Mouse (Mus musculus) intestine, embryonic 14.5 days (tissue): ENCODE results near the gene Ppfia3. TPM values are rescaled to one million over a fixed set of nuclear protein-coding genes. Genes with fewer than 3 reads are reported as not detected.

Experiments
- ATAC-seq: fragments of 200-750 bp; cut with Nextera tagmentation; replicated peaks from 2 replicates; pipeline ENCODE4 v1.8.0; 2017; ENCODE audit warnings: low read depth, moderate number of reproducible peaks, moderate TSS enrichment, moderate library complexity; ENCODE audit not compliant: low FRiP score, low TSS enrichment
- DNase-seq: peaks from one replicate; pipeline ENCODE4 v3.0.0-alpha.2; 2018; ENCODE audit warnings: low spot score
- H3K27ac ChIP-seq: fragments of 300-500 bp; sonication (generic); 2 replicates; pipeline ENCODE4 v1.5.1; 2014; ENCODE audit warnings: low read depth, mild to moderate bottlenecking, control low read depth
- H3K27me3 ChIP-seq: fragments of 300-500 bp; sonication (generic); replicated peaks from 2 replicates; pipeline ENCODE4 v1.6.1; 2014; ENCODE audit warnings: low read length, control low read depth; ENCODE audit not compliant: control insufficient read depth, insufficient read depth
- H3K36me3 ChIP-seq: fragments of 300-500 bp; sonication (generic); 2 replicates; pipeline ENCODE4 v1.6.1; 2014; ENCODE audit warnings: low read length, control low read depth; ENCODE audit not compliant: control insufficient read depth, insufficient read depth
- H3K4me1 ChIP-seq: fragments of 300-500 bp; sonication (generic); replicated peaks from 2 replicates; pipeline ENCODE4 v1.6.1; 2014; ENCODE audit warnings: low read length, control low read depth, mixed read lengths; ENCODE audit not compliant: control insufficient read depth, insufficient read depth
- H3K4me2 ChIP-seq: fragments of 300-500 bp; sonication (generic); 2 replicates; pipeline ENCODE4 v1.6.1; 2014; ENCODE audit warnings: low read length
- H3K4me3 ChIP-seq: fragments of 300-500 bp; sonication (generic); 2 replicates; pipeline ENCODE4 v1.5.1; 2014; ENCODE audit warnings: low read depth, low read length, control low read depth, mixed read lengths
- H3K9ac ChIP-seq: fragments of 300-500 bp; sonication (generic); 2 replicates; pipeline ENCODE4 v1.6.1; 2014; ENCODE audit warnings: mild to moderate bottlenecking, low read length
- H3K9me3 ChIP-seq: fragments of 300-500 bp; sonication (generic); 2 replicates; pipeline ENCODE4 v1.6.1; 2016; ENCODE audit warnings: low read length, control low read depth; ENCODE audit not compliant: control insufficient read depth
- WGBS: fragments of 180-500 bp; shearing (Covaris S2); extraction: QIAGEN DNeasy Blood & Tissue Kit; methylation state at CpG from one replicate; pipeline ENCODE4 v1.1.7; 2014; 5-methylcytosine and 5-hydroxymethylcytosine counted together
- polyA plus RNA-seq: library from polyadenylated mRNA; unstranded; fragments of >200 nt; fragmentation: Nextera tagmentation; extraction: Ambion mirVana; gene quantifications from 2 replicates; pipeline ENCODE4 v1.2.1, GENCODE M21; 2014

The Ppfia3 gene
- polyA plus RNA-seq, 1 experiment from 2014 or later = 5.5 TPM

- no peak for ATAC-seq
- H3K9ac ChIP-seq = no peak within 1 kb of the TSS; the same call in 1 of the 2 replicates
- DNase-seq = no peak
- H3K27me3 ChIP-seq = no peaks in the 10 kb centered on the region
- peak within 1 kb of the TSS; percentile 93 for H3K4me2 ChIP-seq
- peaks cover 44% of the 10 kb centered on the region for H3K4me1 ChIP-seq
- no peaks in the 10 kb centered on the region for H3K9me3 ChIP-seq
- H3K36me3 ChIP-seq = no peaks in the 10 kb centered on the region
- peak within 1 kb of the TSS; percentile 89; the same call in 1 of the 2 replicates for H3K27ac ChIP-seq
- H3K4me3 ChIP-seq = peak within 1 kb of the TSS; percentile 65; the same call in 1 of the 2 replicates
- 32% methylated on average over 5 of the region's 5 CpGs for WGBS
Observed at GRCm38 (mm10) chr7:45335056-45335455, 31.8 kb downstream of the Ppfia3 start, which contains the start of gene Hrc. TSS of gene Hrc (plus strand) at chr7:45335290.

DNA sequence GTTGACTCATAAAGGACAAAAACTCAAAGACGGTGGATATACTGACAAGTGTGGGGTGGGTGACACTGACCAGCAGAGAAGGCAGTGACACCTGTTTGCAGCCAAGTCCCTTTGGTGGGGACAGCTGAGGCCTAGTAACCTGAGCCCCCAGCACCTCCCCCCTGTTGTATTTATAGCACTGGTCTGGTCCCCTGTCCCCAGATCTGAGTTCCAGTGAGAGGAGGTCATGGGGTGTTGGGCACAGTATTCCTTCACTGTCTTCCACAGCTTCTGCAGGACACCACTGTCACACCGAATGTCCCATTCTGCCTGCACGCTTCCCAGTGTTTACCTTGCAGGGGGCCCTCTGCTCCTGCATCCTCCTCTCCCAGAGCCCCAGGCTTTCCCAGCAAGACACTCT is 32.2 kb downstream of the Ppfia3 start:
- Histone ChIP-seq H3K9me3 (no peaks in the 10 kb centered on the region), H3K4me2 (0 out of 2 replicates have a peak overlapping the region, but pooled peaks have one; percentile 14), H3K27me3 (no peaks in the 10 kb centered on the region), H3K27ac (no peak overlapping the region), H3K36me3 (no peaks in the 10 kb centered on the region), H3K4me3 (no peak overlapping the region), H3K9ac (no peak overlapping the region), H3K4me1 (peaks cover 42% of the 10 kb centered on the region)
- 19% methylated on average over 3 of the region's 3 CpGs for WGBS
- ATAC-seq (no peak), DNase-seq (no peak)

DNA sequence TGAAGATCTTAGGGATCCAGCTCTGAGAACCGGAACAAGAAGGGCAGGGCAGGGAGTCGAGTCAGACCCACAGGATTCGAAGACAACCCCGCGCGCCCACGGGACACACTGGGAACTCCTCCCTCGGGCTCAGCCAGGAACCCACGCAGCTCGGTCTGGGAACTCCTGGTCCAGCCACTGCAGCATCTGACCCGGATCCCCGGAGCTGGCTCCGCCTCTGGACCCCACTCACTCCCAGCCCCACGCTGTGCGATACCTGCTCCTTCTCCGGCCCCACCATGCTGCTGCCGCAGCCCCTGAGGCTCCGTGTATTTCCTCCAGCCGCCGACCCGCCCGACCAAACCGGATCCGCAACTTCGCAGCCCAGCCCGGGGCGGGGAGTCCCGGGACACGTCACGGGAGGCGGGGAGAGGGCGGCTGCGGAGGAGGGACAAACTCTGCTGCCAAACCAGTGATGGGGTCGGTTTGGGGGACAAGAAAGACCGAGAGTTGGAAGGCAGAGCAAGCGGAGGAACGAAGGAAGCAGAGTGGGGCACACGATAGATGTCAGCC is 33.3 kb downstream of the Ppfia3 start, which contains the start of gene Trpm4:
Gene Trpm4, minus strand, starts transcription at position 350 of the 552 bp plus-strand sequence.
- Histone ChIP-seq H3K36me3 (no peaks in the 10 kb centered on the region), H3K4me3 (peak within 1 kb of the TSS; percentile 65), H3K4me1 (peaks cover 36% of the 10 kb centered on the region), H3K27me3 (no peaks in the 10 kb centered on the region), H3K9ac (peak within 1 kb of the TSS; percentile 69), H3K9me3 (no peaks in the 10 kb centered on the region), H3K27ac (peak within 1 kb of the TSS; percentile 89), H3K4me2 (peak within 1 kb of the TSS; percentile 93)
- ATAC-seq = peak; percentile 65
- WGBS = under 1% methylated on average over 38 of the region's 38 CpGs
- peak; percentile 97 for DNase-seq

DNA sequence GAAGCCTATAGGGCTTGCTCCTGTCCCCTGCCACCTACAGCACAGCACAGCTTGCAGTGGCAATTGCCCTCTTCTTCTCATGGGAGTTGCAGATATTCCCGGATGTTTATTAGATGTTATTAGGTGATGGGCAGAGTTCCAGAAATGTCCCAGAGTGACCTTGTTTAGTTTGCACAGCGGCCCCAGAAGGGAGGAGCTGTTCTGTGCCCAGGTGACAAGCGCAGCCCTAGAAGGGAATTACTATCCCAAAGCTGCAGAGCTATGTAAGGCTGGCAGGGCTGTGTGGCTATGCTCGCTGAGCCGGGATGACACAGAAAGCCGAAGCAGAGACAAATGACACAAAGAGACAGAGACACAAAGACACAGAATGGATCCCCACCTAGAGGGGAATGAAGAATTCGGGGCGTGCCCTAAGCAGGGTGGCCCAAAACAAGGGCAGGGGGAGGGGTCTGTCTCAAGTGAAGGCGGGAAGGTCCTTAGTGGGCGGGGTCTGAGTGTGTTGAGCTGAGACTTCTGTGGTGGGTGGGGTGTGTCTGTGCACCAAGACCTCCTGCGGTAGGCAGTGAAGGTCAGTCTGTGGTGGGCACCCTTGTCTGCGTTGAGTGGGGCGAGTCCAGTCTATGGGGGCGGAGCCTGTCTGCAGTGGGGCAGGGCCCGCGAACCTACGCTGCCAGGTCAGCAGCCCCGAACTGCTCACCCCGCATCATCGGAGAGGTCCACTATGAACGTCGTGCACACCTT is 34.0 kb downstream of the Ppfia3 start:
- peak overlapping the region; percentile 69 for H3K9ac ChIP-seq
- WGBS = 2% methylated on average over 22 of the region's 22 CpGs
- H3K4me2 ChIP-seq = peak overlapping the region; percentile 93
- H3K4me1 ChIP-seq = peaks cover 29% of the 10 kb centered on the region
- H3K9me3 ChIP-seq = no peaks in the 10 kb centered on the region
- DNase-seq (peak; percentile 80), ATAC-seq (peak; percentile 66)
- H3K27ac ChIP-seq = peak overlapping the region; percentile 89
- no peaks in the 10 kb centered on the region for H3K27me3 ChIP-seq
- peak overlapping the region; percentile 65 for H3K4me3 ChIP-seq
- no peaks in the 10 kb centered on the region for H3K36me3 ChIP-seq

- WGBS = 80% methylated on average over 6 of the region's 6 CpGs
- peaks cover under 1% of the 10 kb centered on the region for H3K36me3 ChIP-seq
- no peaks in the 10 kb centered on the region for H3K9me3 ChIP-seq
- DNase-seq = no peak
- no peak overlapping the region for H3K9ac ChIP-seq
- H3K4me3 ChIP-seq = no peak overlapping the region
- H3K27me3 ChIP-seq = no peaks in the 10 kb centered on the region
- H3K4me1 ChIP-seq = peaks cover 26% of the 10 kb centered on the region
- H3K4me2 ChIP-seq = no peak overlapping the region
- no peak for ATAC-seq
- H3K27ac ChIP-seq = no peak overlapping the region
Observed at GRCm38 (mm10) chr7:45331502-45331901, 35.3 kb downstream of the Ppfia3 start.

DNA sequence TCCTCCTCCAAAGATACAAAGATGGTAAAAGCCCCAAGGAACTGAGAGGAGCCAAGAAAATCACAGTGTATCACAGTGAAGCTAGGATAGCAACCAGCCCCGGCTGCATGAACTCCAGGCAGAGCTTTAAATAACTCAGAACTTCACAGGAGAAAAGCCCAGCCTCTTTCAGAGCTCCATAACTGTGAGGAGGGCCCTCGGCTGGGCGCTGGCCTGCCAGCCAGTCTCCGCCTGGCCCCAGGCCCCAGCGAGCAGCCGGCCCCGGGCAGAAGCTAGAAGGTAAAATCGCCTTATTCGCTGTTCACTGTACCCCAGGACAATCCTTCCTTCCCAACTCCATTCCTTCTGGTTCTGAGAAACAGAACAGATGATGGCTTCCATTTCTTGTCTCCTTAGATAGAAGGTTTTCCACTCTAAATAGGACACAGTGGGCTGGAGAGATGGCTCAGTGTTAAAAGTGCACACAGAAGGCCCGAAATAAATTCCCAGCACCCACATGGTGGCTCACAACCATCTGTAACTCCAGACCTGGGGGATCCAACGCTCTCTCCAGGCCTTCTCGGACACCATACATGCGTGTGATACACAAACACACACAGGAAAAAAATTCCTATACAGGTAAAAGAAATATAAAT is 37.9 kb downstream of the Ppfia3 start:
- 74% methylated on average over 13 of the region's 13 CpGs for WGBS
- Histone ChIP-seq H3K9me3 (0 out of 2 replicates have a peak, but pooled peaks cover 2% of the 10 kb centered on the region), H3K9ac (no peak overlapping the region), H3K27me3 (no peaks in the 10 kb centered on the region), H3K4me1 (peaks cover 11% of the 10 kb centered on the region), H3K4me3 (no peak overlapping the region), H3K4me2 (no peak overlapping the region), H3K27ac (peak overlapping the region; percentile 25; the same call in 1 of the 2 replicates), H3K36me3 (peaks cover 16% of the 10 kb centered on the region)
- ATAC-seq (no peak), DNase-seq (no peak)

- no peak overlapping the region for H3K27ac ChIP-seq
- no peak for ATAC-seq
Observed at GRCm38 (mm10) chr7:45325800-45326199, 41.0 kb downstream of the Ppfia3 start.

DNA sequence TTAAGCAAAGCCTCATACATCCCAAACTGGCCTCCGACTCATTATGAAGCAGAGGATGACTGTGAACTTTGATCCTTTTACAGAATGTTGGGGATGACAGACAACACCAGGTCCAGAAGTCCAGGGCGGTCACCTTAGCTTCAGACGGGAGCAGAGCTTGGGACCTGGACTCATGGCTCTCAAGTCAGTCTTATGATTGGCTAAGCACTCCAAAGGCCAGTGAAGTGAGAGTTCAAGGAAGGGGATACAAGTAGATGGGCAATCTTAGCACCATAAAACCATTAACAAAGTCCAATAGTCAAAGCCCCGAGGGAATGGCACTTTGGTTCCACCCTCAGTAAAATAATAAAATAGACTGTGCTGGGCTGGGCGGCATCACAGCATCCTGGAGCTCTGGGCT is 43.8 kb downstream of the Ppfia3 start:
- no peak for DNase-seq
- ATAC-seq = peak; percentile 26
- Histone ChIP-seq H3K27ac (no peak overlapping the region), H3K4me1 (no peaks in the 10 kb centered on the region), H3K36me3 (peaks cover 26% of the 10 kb centered on the region), H3K27me3 (no peaks in the 10 kb centered on the region), H3K4me3 (no peak overlapping the region), H3K9ac (no peak overlapping the region), H3K4me2 (no peak overlapping the region), H3K9me3 (0 out of 2 replicates have a peak, but pooled peaks cover 2% of the 10 kb centered on the region)
- WGBS = 56% methylated on average over 5 of the region's 5 CpGs

More at GRCm38 (mm10) chr7:45325800-45326199, 41.0 kb downstream of the Ppfia3 start:
- H3K9ac ChIP-seq = no peak overlapping the region
- no peaks in the 10 kb centered on the region for H3K4me1 ChIP-seq
- H3K27me3 ChIP-seq = no peaks in the 10 kb centered on the region
- no peak overlapping the region for H3K4me2 ChIP-seq
- DNase-seq = no peak
- 0 out of 2 replicates have a peak, but pooled peaks cover 2% of the 10 kb centered on the region for H3K9me3 ChIP-seq
- H3K36me3 ChIP-seq = peaks cover 22% of the 10 kb centered on the region
- no peak overlapping the region for H3K4me3 ChIP-seq
